Mouse (Mus musculus): ENCODE data around the gene Itgax.
A peak's percentile ranks its signal among the peaks of the same experiment; 100 is the strongest.
"Not testable (repeated sequence)": the region's sequence is repeated elsewhere in the genome, so short reads cannot be mapped to it uniquely, and the experiment has no call there.

Itgax gene

DNA sequence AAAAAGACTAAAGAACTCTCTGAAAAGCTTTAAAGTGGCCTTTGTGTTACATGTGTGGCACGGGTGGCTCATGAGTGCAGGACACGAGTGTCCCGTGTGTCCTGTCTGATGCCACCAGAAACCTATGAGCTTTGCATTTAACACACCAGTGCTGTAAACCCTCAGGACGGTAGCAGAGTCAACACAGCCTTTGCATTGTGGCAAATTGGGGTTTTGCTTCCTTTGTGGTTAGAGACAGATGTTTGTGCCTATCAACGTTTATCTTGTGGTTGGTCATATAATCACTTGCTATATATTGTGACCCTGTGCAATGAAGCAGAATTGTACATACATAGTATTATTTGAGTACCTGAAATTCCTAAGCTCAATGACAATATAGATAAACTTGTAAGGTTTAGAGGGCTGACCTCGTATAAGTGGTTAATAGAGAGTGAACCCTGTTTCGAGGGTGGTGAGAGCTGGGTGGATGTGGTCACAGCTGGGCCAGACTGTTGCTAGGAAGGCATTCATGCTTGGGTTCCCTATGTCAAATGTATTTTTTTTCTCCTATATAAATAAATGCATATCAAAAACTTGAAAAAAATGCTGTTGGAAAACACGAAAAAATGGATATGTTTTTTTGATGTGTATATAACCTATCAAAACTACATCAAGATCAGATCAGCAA, 29.5 kb downstream of the Itgax start:
- not testable (repeated sequence) for DNase-seq (ENCODE audit: low spot score in 2 of 2)

DNA sequence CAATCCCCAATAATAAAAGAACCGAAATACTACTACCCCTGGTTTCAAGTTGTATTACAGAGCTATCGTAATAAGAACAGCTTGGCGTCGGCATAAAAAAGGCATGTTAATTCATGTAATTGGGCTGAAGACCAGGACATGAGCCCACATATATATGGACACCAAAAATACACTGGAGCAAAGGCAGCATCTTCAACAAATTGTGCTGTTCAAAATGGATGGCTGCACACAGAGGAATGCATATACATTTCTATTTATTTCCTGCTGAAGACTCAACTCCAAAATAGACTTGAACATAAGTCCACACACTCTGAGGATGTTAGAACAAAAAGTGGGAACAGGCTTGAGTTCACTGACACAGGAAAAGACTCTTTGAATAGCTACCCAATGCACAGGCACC, 34.7 kb downstream of the Itgax start:
- no peak for DNase-seq (ENCODE audit: low spot score in 2 of 2)

DNA sequence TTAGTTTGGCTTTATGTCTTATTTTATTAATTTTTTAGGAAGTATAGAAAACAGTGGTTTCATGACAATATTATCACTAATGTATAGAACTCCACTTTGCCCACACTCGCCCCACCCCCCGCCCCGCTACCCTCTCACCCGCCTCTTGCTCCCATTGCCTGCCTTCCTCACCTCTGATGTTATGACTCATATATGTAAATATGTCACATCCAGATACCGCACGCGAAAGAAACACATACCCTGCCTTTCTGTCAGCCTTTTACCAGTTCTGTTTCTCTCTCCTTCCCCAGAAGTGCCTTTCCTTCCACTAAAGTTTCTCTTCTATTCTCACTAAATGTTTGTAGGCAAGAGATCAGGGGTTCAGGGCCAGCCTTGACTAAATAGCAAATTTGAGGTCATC, 37.0 kb downstream of the Itgax start:
- no peak for DNase-seq (ENCODE audit: low spot score in 2 of 2)

DNA sequence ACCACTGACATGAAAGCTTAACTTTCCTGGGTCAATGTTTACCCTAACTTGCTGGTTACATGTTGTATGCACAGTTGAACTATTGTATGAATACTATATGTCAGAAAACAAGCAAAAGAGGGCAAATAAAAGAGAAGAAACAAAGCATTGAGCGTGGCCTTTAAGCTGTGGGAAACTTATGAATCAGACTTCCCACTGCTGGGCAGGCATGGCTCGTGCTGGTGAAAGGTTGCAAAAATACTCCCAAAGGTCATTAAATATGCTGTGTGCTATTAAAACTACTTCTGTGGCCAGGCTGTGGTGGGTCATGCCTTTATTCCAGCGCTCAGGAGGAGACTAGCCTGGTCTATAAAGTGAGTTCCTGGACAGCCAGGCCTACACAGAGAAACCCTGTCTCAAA, 40.6 kb downstream of the Itgax start:
- no peak for DNase-seq (ENCODE audit: low spot score in 2 of 2)

DNA sequence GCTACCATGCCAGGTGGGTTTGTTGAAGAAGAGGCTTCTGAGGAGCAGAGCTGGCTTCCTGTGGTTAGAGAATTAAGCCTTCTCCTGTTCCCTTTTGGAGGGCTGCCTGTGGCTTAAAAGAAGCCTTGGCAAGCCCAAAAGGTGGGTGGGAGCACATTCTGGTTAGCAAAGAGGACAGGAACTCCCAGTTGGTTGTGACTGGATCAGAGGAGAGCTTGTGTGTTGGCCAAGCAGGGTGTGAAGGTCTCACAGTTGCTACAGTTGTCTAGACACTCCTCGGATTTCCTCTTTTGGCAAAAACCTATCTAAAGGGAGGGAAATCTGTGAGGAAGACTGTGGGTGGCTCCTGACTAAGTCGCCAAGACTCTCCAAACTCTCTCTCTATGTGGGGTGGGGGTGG, 49.0 kb downstream of the Itgax start:
- peak; percentile 53 to 59 for DNase-seq (ENCODE audit: low spot score in 2 of 2)

DNA sequence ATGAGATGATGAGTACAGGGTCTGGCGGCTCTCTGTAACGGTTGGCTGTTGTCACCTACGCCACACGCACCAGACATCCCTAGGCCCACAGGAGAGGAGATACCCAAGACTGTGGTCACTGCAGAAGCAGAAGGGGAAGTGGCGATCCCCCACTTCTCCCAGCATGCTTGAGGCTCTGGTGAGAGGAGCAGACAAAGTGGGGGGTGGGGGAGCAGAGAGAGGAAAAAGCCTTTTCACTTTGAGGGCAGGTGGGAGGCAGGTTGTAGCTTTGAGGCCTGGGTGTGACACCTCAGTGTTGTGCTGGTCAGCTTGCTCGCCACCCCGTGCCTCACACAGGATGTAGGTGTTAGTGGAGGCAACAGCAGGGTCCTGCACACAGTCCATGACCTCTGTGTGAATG, 50.8 kb downstream of the Itgax start:
- DNase-seq (ENCODE audit: low spot score in 2 of 2), result no peak

DNA sequence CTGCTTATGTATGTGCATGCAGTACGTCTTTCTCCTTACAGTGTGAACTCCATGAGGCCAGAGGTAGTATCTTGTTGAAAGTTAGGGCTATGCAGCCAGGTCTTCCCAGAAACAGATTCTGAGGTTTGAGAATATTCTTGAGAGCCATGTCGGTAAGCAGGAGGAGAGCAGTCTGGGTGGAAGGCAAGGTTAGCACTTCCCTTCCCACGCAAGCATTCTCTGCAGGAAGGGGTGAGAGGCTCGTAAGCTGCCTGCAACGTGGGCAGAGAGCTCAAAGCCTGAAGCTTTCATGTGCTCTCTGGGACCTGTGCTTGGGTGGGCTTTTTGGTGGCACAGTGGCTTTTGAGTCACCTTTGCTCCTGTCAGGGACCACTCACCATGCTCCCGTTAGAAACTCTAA, 51.2 kb downstream of the Itgax start:
- DNase-seq (ENCODE audit: low spot score in 2 of 2), result no peak

DNA sequence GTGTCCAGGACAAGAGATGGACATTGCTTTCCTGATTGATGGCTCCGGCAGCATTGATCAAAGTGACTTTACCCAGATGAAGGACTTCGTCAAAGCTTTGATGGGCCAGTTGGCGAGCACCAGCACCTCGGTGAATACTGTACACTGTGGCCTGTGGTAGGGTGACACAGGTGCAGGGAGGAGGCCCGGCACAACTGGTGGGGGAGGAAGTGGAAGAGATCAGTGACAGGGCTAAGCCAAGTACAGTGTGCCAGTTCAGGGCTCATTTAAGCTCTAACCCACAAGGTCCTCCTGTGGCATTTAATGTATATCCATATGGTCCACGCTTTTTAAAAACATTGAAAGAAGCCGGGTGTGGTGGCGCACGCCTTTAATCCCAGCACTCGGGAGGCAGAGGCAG, 52.3 kb downstream of the Itgax start:
- no peak for DNase-seq (ENCODE audit: low spot score in 2 of 2)

Measured in right cerebral cortex, postnatal 36 days (tissue).